Mouse (Mus musculus) lung, postnatal 4 days (tissue): Measurements from ENCODE around the gene Smchd1.

Source experiments
- DNase-seq, 2 experiments: peaks; one replicate each; pipeline ENCODE4 v3.0.0; 2021

The Smchd1 gene

GRCm38 (mm10) chr17:71309711-71310485 is 165.2 kb downstream of the Smchd1 start:
- DNase-seq = peak in 1 of 2 experiments; percentile 19

- no peak for DNase-seq
Measured at GRCm38 (mm10) chr17:71309141-71309540, 166.0 kb downstream of the Smchd1 start.

- DNase-seq = no peak
Measured at GRCm38 (mm10) chr17:71308296-71308695, 166.8 kb downstream of the Smchd1 start.

- no peak for DNase-seq
Measured at GRCm38 (mm10) chr17:71307251-71307790, 167.8 kb downstream of the Smchd1 start.

GRCm38 (mm10) chr17:71306716-71307115 is 168.4 kb downstream of the Smchd1 start:
- DNase-seq = no peak

- no peak for DNase-seq
Measured at GRCm38 (mm10) chr17:71306091-71306490, 169.1 kb downstream of the Smchd1 start.

- DNase-seq = no peak
Measured at GRCm38 (mm10) chr17:71303444-71303843, 171.7 kb downstream of the Smchd1 start.

- no peak for DNase-seq
Measured at GRCm38 (mm10) chr17:71301413-71301812, 173.7 kb downstream of the Smchd1 start.

GRCm38 (mm10) chr17:71300338-71300737 is 174.8 kb downstream of the Smchd1 start:
- peak; percentile 45 to 54 for DNase-seq

GRCm38 (mm10) chr17:71299879-71300278 is 175.3 kb downstream of the Smchd1 start:
- peak; percentile 55 for DNase-seq

GRCm38 (mm10) chr17:71294570-71294969 is 180.6 kb downstream of the Smchd1 start:
- no peak for DNase-seq
